Mouse (Mus musculus) C2C12 (cell line): ENCODE measurements around the gene Glis3. TPM values are rescaled to one million over a fixed set of nuclear protein-coding genes. Genes with fewer than 3 reads are reported as not detected.

Source experiments
- H3K27me3 ChIP-seq: one replicate; pipeline ENCODE4 v1.6.1; 2011; ENCODE audit not compliant: control insufficient read depth, insufficient read depth, insufficient read length
- H3K36me3 ChIP-seq: one replicate; pipeline ENCODE4 v1.6.1; 2011; ENCODE audit not compliant: control insufficient read depth, insufficient read depth
- H3K4me3 ChIP-seq: one replicate; pipeline ENCODE4 v1.5.1; 2011; ENCODE audit warnings: mild to moderate bottlenecking, control low read depth; ENCODE audit not compliant: poor library complexity, insufficient read depth, severe bottlenecking
- H3K79me2 ChIP-seq: one replicate; pipeline ENCODE4 v1.6.1; 2011; ENCODE audit not compliant: control insufficient read depth, insufficient read depth
- H3K79me3 ChIP-seq: one replicate; pipeline ENCODE4 v1.6.1; 2011; ENCODE audit warnings: low read depth, control low read depth
- H3ac ChIP-seq: one replicate; pipeline ENCODE3; 2011; ENCODE audit warnings: low read depth; ENCODE audit not compliant: control insufficient read depth, insufficient read length
- CEBPB ChIP-seq: IDR thresholded peaks from one replicate; pipeline ENCODE4 v1.6.1; 2011; ENCODE audit warnings: low read depth, mild to moderate bottlenecking, control low read depth, moderate library complexity
- CTCF ChIP-seq: IDR thresholded peaks from one replicate; pipeline ENCODE4 v1.5.1; 2011; ENCODE audit not compliant: control insufficient read depth, insufficient read depth, insufficient read length
- FOSL1 ChIP-seq: IDR thresholded peaks from one replicate; pipeline ENCODE4 v1.8.0; 2011; ENCODE audit warnings: mild to moderate bottlenecking, low read length; ENCODE audit not compliant: poor library complexity, insufficient read depth, severe bottlenecking
- MAX ChIP-seq: IDR thresholded peaks from one replicate; pipeline ENCODE4 v1.6.1; 2011; ENCODE audit warnings: mild to moderate bottlenecking, control low read depth
- MYOD1 ChIP-seq: IDR thresholded peaks from one replicate; pipeline ENCODE4 v1.6.1; 2011; ENCODE audit warnings: low read depth; ENCODE audit not compliant: control insufficient read depth, insufficient read length
- MYOG ChIP-seq: IDR thresholded peaks from one replicate; pipeline ENCODE4 v1.6.1; 2011; ENCODE audit not compliant: control insufficient read depth, insufficient read length; ENCODE audit errors: extremely low read depth
- USF1 ChIP-seq: IDR thresholded peaks from one replicate; pipeline ENCODE4 v1.6.1; 2011; ENCODE audit warnings: low read depth, mild to moderate bottlenecking, control low read depth, moderate library complexity
- polyA plus RNA-seq: library from polyadenylated mRNA; unstranded; fragments of >200 nt; fragmentation: generic; extraction: Trizol; gene quantifications from one replicate; pipeline ENCODE4 v1.2.1, GENCODE M21; 2012; ENCODE audit warnings: missing spikeins

Glis3 gene
- polyA plus RNA-seq, 1 experiment = 2.9 TPM

GRCm38 (mm10) chr19:28608277-28608676, 71.6 kb downstream of the Glis3 start:
- H3K4me3 ChIP-seq = no peak overlapping the region
- no peaks in the 10 kb centered on the region for H3K36me3 ChIP-seq
- H3K79me3 ChIP-seq = no peaks in the 10 kb centered on the region
- peaks cover 6% of the 10 kb centered on the region for H3K79me2 ChIP-seq
- TF ChIP-seq CTCF (no peak), CEBPB (no peak), MYOD1 (no peak), FOSL1 (no peak), MYOG (no peak), MAX (no peak), USF1 (no peak)
- H3ac ChIP-seq = no peak overlapping the region
- no peaks in the 10 kb centered on the region for H3K27me3 ChIP-seq

- no peak overlapping the region for H3ac ChIP-seq
- no peaks in the 10 kb centered on the region for H3K79me2 ChIP-seq
- TF ChIP-seq MYOG (no peak), FOSL1 (no peak)
- no peak overlapping the region for H3K4me3 ChIP-seq
- no peaks in the 10 kb centered on the region for H3K27me3 ChIP-seq
- no peaks in the 10 kb centered on the region for H3K36me3 ChIP-seq
- H3K79me3 ChIP-seq = no peaks in the 10 kb centered on the region
Observed at GRCm38 (mm10) chr19:28600866-28601265, 79.0 kb downstream of the Glis3 start.

GRCm38 (mm10) chr19:28594215-28594614, 85.7 kb downstream of the Glis3 start:
- no peak overlapping the region for H3ac ChIP-seq
- no peaks in the 10 kb centered on the region for H3K27me3 ChIP-seq
- TF ChIP-seq USF1 (no peak), CTCF (no peak), MYOD1 (no peak), MYOG (no peak), FOSL1 (no peak), MAX (no peak), CEBPB (no peak)
- H3K36me3 ChIP-seq = no peaks in the 10 kb centered on the region
- H3K4me3 ChIP-seq = no peak overlapping the region
- no peaks in the 10 kb centered on the region for H3K79me2 ChIP-seq
- no peaks in the 10 kb centered on the region for H3K79me3 ChIP-seq

- Histone ChIP-seq H3ac (no peak overlapping the region), H3K36me3 (no peaks in the 10 kb centered on the region), H3K4me3 (no peak overlapping the region), H3K79me2 (no peaks in the 10 kb centered on the region), H3K79me3 (no peaks in the 10 kb centered on the region), H3K27me3 (no peaks in the 10 kb centered on the region)
- TF ChIP-seq MYOD1 = no peak
Observed at GRCm38 (mm10) chr19:28592981-28593380, 86.9 kb downstream of the Glis3 start.

GRCm38 (mm10) chr19:28591736-28592477, 88.0 kb downstream of the Glis3 start:
- Histone ChIP-seq H3K4me3 (no peak overlapping the region), H3K79me3 (no peaks in the 10 kb centered on the region)
- TF ChIP-seq USF1 (no peak), MAX (no peak), CTCF (no peak), MYOG (no peak), MYOD1 (no peak), CEBPB (no peak), FOSL1 (no peak)

GRCm38 (mm10) chr19:28580499-28580898, 99.4 kb downstream of the Glis3 start:
- H3ac ChIP-seq = no peak overlapping the region
- H3K79me3 ChIP-seq = no peaks in the 10 kb centered on the region
- H3K79me2 ChIP-seq = no peaks in the 10 kb centered on the region
- no peak overlapping the region for H3K4me3 ChIP-seq
- H3K36me3 ChIP-seq = no peaks in the 10 kb centered on the region
- H3K27me3 ChIP-seq = no peaks in the 10 kb centered on the region
- TF ChIP-seq MAX (no peak), CTCF (no peak), USF1 (no peak), FOSL1 (no peak), CEBPB (no peak), MYOD1 (no peak), MYOG (no peak)

More at GRCm38 (mm10) chr19:28591736-28592477, 88.0 kb downstream of the Glis3 start:
- Histone ChIP-seq H3ac (no peak overlapping the region), H3K36me3 (no peaks in the 10 kb centered on the region), H3K27me3 (no peaks in the 10 kb centered on the region), H3K79me2 (no peaks in the 10 kb centered on the region)
